Mouse (Mus musculus) regulatory T cell (primary cell): ENCODE measurements around the gene Iqcn.

Experiments
- in situ Hi-C: fragments of 300-600 bp; cut with MboI, MseI; formaldehyde crosslinking; loops from one replicate; pipeline ENCODE4 v1.15.1; 2025; ENCODE audit warnings: high pct_unique_total_duplicates

Iqcn gene

DNA sequence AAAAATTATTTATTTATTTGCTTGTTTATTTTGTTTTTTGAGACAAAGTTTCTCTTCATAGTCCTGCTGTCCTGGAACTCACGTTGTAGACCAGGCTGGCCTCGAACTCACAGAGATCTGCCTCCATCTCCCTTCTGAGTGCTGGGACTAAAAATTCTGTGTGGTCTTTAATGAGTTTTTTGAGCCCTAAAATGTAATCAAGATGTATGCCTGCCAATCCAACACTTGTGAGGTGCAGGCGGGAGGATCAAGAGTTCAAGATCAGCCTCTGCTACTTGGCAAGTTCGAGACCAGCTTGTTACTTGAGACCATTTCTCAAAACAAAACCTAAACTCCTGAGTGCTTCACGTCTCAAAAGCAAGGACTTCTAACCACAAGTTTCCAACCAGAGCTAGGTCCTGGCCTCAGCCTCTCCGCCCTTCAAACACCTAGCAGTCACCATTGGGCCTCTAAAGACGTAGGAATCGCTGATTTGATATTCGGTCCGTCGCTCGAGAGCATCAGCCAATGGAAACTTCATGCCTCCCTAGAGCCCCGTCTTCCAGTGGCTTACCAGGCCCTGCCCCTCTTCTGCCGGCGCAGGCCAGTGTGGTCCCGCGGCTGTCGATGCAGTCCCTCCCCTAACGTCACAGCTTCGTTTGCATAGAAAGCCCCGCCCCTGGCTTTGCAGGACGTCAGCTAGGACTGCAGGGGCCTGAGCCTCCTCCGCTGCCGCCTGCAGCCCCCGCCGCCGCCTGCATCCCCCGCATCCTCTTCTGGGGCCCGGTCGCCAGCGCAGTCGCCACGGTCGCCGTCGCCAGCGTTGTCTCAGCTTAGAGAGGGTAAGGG is 51.0 kb downstream of the Iqcn start, which contains the start of gene Rab3a:
Rab3a (plus strand) TSS at position 637 of the 828 bp plus-strand sequence.
- in situ Hi-C loops, result no loop called here

GRCm38 (mm10) chr8:70754871-70755660 is 51.8 kb downstream of the Iqcn start:
- in situ Hi-C loops, result no loop called here

DNA sequence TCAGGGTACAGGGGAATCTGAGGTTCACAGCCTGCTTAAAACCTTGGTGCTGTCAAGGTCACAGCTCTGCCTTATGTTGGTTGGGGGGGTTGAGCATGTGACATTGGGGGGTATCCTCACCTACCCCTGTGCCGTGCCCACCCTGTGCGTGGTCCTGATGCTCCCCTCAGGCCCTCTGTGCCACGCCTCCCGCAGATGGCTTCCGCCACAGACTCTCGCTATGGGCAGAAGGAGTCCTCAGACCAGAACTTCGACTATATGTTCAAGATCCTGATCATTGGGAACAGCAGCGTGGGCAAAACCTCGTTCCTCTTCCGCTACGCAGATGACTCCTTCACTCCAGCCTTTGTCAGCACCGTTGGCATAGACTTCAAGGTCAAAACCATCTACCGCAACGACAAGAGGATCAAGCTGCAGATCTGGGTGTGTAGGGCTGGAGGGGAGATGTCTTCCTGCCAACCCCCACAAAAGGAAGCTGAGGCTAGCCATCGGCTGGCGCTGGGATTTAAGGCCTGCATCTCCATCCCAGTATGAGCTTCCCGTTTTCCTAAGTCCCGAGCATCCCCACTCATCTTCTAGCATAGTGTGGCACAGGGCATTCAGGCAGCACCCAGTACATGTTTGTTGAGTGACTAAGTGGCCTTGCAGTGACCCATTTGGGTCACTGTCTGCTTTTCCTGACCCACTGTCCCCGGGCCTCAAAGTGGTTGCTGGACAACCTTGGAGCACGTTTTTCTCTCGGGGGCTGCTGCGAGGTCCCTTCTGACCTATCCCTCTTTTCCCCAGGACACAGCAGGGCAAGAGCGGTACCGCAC is 52.6 kb downstream of the Iqcn start:
- in situ Hi-C loops, result no loop called here

GRCm38 (mm10) chr8:70756476-70757040 is 53.3 kb downstream of the Iqcn start:
- in situ Hi-C loops, result no loop called here

GRCm38 (mm10) chr8:70757523-70758307 is 54.5 kb downstream of the Iqcn start:
- in situ Hi-C loops, result no loop called here

DNA sequence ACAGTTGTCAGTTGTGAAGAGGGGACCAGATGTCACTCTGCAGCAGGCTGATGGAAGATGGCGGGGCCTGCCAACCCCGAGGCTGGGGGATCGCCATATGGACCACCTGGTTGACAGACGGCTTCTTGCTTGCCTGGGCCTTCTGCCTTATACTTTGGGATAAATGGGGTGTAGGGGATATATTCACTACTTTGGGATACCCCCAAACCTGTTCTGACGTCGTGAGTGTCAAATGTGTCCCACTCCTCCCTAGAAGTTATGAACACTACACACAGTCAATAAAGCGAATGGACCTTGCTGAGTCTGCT is 55.0 kb downstream of the Iqcn start:
- in situ Hi-C loops, result no loop called here

DNA sequence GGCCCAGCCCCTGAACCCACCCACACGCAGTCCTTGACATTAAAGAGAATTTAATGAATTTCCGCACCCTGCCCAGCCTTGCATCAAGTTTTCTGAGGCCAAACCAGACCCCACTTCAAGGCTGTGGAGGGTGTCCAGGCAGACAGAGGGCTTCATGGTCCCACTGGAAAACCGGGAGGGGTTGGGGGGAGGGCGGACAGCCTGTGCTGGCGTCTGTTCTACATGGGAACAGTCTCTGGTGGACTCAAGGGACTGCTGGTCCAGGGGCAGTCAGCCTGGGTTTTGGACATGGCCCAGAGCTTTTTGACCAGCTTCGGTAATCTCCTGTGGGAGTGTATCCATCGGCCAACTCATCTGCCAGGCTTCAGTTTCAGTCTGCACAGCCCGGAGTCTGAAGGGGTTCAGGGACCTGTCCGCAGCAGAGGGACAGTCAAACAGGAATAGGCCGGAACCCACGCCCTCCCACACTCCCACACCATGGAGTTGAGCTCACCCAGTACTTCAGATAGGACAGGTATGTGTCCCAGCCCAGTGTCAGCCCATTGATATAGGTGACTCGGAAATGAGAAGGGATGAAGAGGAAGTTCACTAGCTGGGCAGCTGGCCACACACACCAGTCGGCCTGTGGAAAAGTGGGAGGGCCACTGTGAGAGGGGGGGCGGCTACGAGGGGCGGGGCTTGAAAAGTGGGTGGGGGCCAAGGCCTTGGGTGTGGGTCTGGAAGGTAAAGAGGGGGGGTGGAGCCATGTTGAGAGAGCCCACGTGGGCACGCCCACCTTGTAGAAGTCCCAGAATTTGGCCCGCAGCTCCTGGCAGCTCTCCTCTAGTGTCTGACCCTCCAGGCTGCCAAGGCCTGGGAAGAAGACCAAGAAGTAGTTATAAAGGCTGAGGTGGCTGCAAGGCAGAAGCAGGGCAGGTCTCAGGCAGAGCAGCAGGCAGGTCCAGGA is 55.6 kb downstream of the Iqcn start:
- in situ Hi-C loops, result no loop called here

DNA sequence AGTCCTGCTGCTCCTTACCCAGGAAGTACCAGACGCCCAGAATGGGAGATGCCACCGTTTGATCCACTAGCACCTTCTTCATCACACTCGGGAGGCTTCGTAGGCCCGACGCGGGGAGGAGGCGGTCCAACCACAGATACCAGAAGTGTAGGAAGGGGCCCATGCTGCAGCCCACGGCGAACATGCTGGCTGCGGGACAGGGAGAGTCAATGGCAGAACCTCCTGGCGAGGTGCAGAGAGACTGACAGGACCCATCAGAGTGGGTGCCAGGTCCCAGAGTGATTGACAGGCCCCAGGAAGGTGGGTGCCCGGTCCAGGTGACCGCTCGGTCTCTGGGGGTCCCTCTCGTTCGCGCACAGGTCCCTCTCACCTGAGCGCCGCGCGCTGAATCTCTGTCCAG is 57.1 kb downstream of the Iqcn start:
- in situ Hi-C loops, result loop anchor here (10.0 kb wide), 1 partner anchor 514 kb away; the partner anchor contains the start of genes Haus8 and Myo9b

DNA sequence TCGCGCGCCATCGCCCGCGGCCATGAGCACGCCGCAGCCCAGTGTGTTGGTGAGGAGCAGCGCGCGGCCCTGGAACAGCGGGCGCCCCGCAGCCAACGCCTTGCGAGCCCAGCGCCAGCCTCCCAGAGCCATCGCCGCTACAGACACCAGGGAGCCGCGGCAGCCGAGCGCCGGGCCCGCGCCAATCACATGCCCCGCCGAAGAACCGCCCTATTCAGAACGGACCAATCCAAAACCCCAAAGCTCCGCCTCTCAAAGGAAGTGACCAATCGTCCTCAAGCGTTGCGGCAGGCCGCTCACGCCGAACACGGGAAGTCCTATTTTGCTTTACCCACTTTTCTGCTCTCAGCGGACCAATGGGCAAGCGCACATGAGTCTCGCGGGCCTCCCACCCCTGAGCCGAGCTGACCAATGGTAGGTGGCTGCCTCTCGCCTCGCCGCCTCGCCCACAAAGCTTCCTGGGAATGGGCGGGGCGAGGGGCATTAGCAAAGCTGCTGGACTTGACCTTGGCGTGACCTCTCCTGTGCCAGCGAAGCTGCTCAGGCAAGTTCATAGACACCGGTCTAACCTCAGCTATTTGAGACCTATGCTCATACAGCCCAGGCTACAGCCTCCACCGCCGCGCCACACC is 57.6 kb downstream of the Iqcn start, which contains the start of gene Mpv17l2:
Mpv17l2 (minus strand) TSS at position 172 of the 632 bp plus-strand sequence.
- in situ Hi-C loops, result loop anchor here (10.0 kb wide), 1 partner anchor 514 kb away; the partner anchor contains the start of genes Haus8 and Myo9b

GRCm38 (mm10) chr8:70762118-70762517 is 58.9 kb downstream of the Iqcn start:
- in situ Hi-C loops, result loop anchor here (10.0 kb wide), 1 partner anchor 513 kb away; the partner anchor contains the start of genes Haus8 and Myo9b

GRCm38 (mm10) chr8:70763354-70763753 is 60.1 kb downstream of the Iqcn start:
- in situ Hi-C loops, result loop anchor here (10.0 kb wide), 1 partner anchor 511 kb away; the partner anchor contains the start of genes Haus8 and Myo9b

DNA sequence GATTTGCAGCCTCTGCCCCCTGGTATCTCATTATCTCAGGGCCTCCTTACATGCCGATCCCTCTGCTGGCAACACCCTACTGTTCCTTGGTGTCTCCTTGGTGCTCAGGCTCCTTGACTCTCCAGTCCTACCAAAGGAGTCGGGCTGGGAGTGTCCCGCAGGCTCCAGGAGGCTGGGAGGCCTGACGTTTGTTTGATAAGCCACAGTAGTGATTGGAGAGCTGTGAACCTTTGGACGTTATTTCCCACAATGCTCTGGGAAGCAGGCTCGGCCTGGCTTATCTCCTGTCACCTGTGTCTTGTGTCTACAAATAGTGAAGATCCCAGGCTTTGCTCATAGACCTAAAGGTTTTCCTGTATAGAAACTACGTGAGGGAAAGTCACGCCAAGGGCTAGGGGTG is 60.8 kb downstream of the Iqcn start:
- in situ Hi-C loops, result loop anchor here (10.0 kb wide), 1 partner anchor 511 kb away; the partner anchor contains the start of genes Haus8 and Myo9b

GRCm38 (mm10) chr8:70764676-70765075 is 61.4 kb downstream of the Iqcn start:
- in situ Hi-C loops, result loop anchor here (5.0 to 10.0 kb wide), 2 partner anchors 78 to 510 kb away; partner anchors contain the start of genes Haus8 and Myo9b

DNA sequence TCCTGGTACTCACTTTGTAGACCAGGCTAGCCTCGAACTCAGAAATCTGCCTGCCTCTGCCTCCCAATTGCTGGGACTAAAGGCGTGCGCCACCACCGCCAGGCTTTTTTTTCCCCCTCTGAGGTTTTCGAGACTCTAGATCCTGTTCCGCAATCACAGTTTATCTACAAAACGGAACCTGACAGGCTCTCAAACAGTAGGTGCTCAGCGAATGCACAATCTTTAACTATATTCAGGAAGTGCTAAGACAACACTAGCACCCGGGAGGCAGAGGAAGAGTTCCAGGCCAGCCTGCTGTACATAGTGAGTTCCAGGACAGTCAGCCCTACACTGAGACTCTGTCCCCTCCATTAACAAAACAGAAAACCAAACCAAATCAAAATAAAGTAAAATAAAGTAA is 62.1 kb downstream of the Iqcn start:
- in situ Hi-C loops, result loop anchor here (5.0 to 10.0 kb wide), 2 partner anchors 77 to 509 kb away; partner anchors contain the start of genes Haus8 and Myo9b

DNA sequence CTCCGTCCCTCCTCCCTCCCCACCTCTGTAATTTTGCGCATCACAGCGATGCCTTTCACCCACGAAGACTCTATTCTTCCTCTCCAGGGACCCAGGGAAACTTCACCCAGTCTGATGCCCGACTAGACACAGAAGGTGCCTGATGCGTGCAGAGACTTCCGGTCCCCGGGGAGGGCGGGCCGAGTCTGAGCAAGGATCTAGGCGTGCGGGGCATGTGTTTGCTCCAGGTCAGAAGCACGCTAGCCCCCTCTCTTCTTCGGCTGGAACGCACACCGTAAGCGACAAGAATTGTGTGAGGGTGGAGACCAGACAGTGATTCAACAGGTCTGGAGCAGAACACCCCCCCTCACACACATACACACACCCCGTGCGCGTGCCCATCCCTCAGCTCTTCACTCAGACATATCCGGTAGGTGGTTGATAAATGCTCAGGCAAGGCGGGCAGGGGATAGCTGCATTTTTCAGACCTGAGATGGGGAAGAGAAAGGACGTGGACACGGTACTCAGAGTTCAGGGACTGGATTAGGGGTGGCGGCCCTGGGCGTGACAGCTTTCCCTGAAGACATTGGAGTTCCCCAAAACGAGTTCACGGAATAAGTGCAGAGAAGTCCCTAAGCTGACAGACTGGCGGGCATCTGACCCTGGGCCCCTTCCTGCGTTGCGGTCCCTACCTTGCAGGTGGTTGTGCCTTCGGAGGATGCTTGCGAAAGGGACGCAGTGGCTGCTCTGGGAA is 62.7 kb downstream of the Iqcn start:
- in situ Hi-C loops, result loop anchor here (5.0 to 10.0 kb wide), 2 partner anchors 76 to 509 kb away; partner anchors contain the start of genes Haus8 and Myo9b

- in situ Hi-C loops, result loop anchor here (5.0 to 10.0 kb wide), 2 partner anchors 75 to 508 kb away; partner anchors contain the start of genes Haus8 and Myo9b
Observed at GRCm38 (mm10) chr8:70766571-70767440, 63.5 kb downstream of the Iqcn start.
